Mouse (Mus musculus): ENCODE data around the gene 1700016K19Rik. TPM values are rescaled to one million over a fixed set of nuclear protein-coding genes. Genes with fewer than 3 reads are reported as not detected.

Gene 1700016K19Rik
- polyA plus RNA-seq, 1 experiment from 2014 or later = 1.6 TPM

GRCm38 (mm10) chr11:75984581-75984980 lies 15.1 kb upstream of the 1700016K19Rik start:
- Histone ChIP-seq H3K4me1 (ENCODE audit: insufficient read depth) (no peaks in the 10 kb centered on the region), H3K36me3 (ENCODE audit: insufficient read depth) (no peaks in the 10 kb centered on the region), H3K4me2 (no peak overlapping the region), H3K4me3 (ENCODE audit: low read depth, low read length) (no peak overlapping the region), H3K27me3 (ENCODE audit: insufficient read depth, low read length) (no peaks in the 10 kb centered on the region), H3K9ac (no peak overlapping the region), H3K27ac (ENCODE audit: low read depth) (no peak overlapping the region), H3K9me3 (ENCODE audit: low read depth, low read length) (no peaks in the 10 kb centered on the region; the same call in 1 of the 2 replicates)
- 35% methylated on average over 1 of the region's 1 CpGs for WGBS
- no peak for DNase-seq
- TF ChIP-seq CTCF (IDR thresholded peaks at IDR 0.05; ENCODE audit: low read depth) = no peak
- ATAC-seq (ENCODE audit: insufficient read depth) = no peak

GRCm38 (mm10) chr11:75985948-75986347 lies 13.8 kb upstream of the 1700016K19Rik start:
- no peak overlapping the region for H3K4me2 ChIP-seq
- no peaks in the 10 kb centered on the region; the same call in 1 of the 2 replicates for H3K9me3 ChIP-seq (ENCODE audit: low read depth, low read length)
- H3K27me3 ChIP-seq (ENCODE audit: insufficient read depth, low read length) = no peaks in the 10 kb centered on the region
- no peaks in the 10 kb centered on the region for H3K36me3 ChIP-seq (ENCODE audit: insufficient read depth)
- H3K9ac ChIP-seq = no peak overlapping the region
- no peak overlapping the region for H3K4me3 ChIP-seq (ENCODE audit: low read depth, low read length)
- TF ChIP-seq CTCF (IDR thresholded peaks at IDR 0.05; ENCODE audit: low read depth) = no peak
- no peak overlapping the region for H3K27ac ChIP-seq (ENCODE audit: low read depth)
- no peaks in the 10 kb centered on the region for H3K4me1 ChIP-seq (ENCODE audit: insufficient read depth)
- ATAC-seq (ENCODE audit: insufficient read depth) (no peak), DNase-seq (no peak)
- WGBS = 61% methylated on average over 7 of the region's 7 CpGs

- 68% methylated on average over 15 of the region's 15 CpGs for WGBS
- H3K27me3 ChIP-seq (ENCODE audit: insufficient read depth, low read length) = no peaks in the 10 kb centered on the region
- no peaks in the 10 kb centered on the region for H3K9me3 ChIP-seq (ENCODE audit: low read depth, low read length)
- H3K36me3 ChIP-seq (ENCODE audit: insufficient read depth) = no peaks in the 10 kb centered on the region
- no peak overlapping the region for H3K9ac ChIP-seq
- no peaks in the 10 kb centered on the region for H3K4me1 ChIP-seq (ENCODE audit: insufficient read depth)
- no peak overlapping the region for H3K4me3 ChIP-seq (ENCODE audit: low read depth, low read length)
- ATAC-seq (ENCODE audit: insufficient read depth) (no peak), DNase-seq (no peak)
- 0 out of 2 replicates have a peak, but pooled peaks have one; percentile 15 for TF ChIP-seq CTCF (IDR thresholded peaks at IDR 0.05; ENCODE audit: low read depth)
- H3K27ac ChIP-seq (ENCODE audit: low read depth) = no peak overlapping the region
- H3K4me2 ChIP-seq = no peak overlapping the region
Measured at GRCm38 (mm10) chr11:75990965-75991835, 8.5 kb upstream of the 1700016K19Rik start.

- Histone ChIP-seq H3K27me3 (ENCODE audit: insufficient read depth, low read length) (no peaks in the 10 kb centered on the region), H3K4me1 (ENCODE audit: insufficient read depth) (no peaks in the 10 kb centered on the region), H3K36me3 (ENCODE audit: insufficient read depth) (no peaks in the 10 kb centered on the region), H3K9me3 (ENCODE audit: low read depth, low read length) (no peaks in the 10 kb centered on the region), H3K4me2 (no peak overlapping the region), H3K4me3 (ENCODE audit: low read depth, low read length) (no peak overlapping the region), H3K9ac (no peak overlapping the region), H3K27ac (ENCODE audit: low read depth) (no peak overlapping the region)
- no peak for TF ChIP-seq CTCF (IDR thresholded peaks at IDR 0.05; ENCODE audit: low read depth)
- WGBS = 83% methylated on average over 8 of the region's 8 CpGs
- no peak for ATAC-seq (ENCODE audit: insufficient read depth)
- no peak for DNase-seq
Measured at GRCm38 (mm10) chr11:75991911-75992310, 7.8 kb upstream of the 1700016K19Rik start.

GRCm38 (mm10) chr11:75992481-75992880 lies 7.2 kb upstream of the 1700016K19Rik start:
- Histone ChIP-seq H3K36me3 (ENCODE audit: insufficient read depth) (no peaks in the 10 kb centered on the region), H3K4me3 (ENCODE audit: low read depth, low read length) (no peak overlapping the region), H3K27me3 (ENCODE audit: insufficient read depth, low read length) (no peaks in the 10 kb centered on the region), H3K4me1 (ENCODE audit: insufficient read depth) (no peaks in the 10 kb centered on the region), H3K27ac (ENCODE audit: low read depth) (no peak overlapping the region), H3K9ac (no peak overlapping the region), H3K9me3 (ENCODE audit: low read depth, low read length) (no peaks in the 10 kb centered on the region), H3K4me2 (no peak overlapping the region)
- DNase-seq = no peak
- no peak for ATAC-seq (ENCODE audit: insufficient read depth)
- WGBS = 81% methylated on average over 8 of the region's 8 CpGs
- TF ChIP-seq CTCF (IDR thresholded peaks at IDR 0.05; ENCODE audit: low read depth) = no peak

GRCm38 (mm10) chr11:75994357-75994756 lies 5.4 kb upstream of the 1700016K19Rik start:
- H3K9ac ChIP-seq = no peak overlapping the region
- H3K27ac ChIP-seq (ENCODE audit: low read depth) = no peak overlapping the region
- no peaks in the 10 kb centered on the region for H3K4me1 ChIP-seq (ENCODE audit: insufficient read depth)
- TF ChIP-seq CTCF (IDR thresholded peaks at IDR 0.05; ENCODE audit: low read depth) = no peak
- no peaks in the 10 kb centered on the region for H3K9me3 ChIP-seq (ENCODE audit: low read depth, low read length)
- H3K4me3 ChIP-seq (ENCODE audit: low read depth, low read length) = no peak overlapping the region
- no peak overlapping the region for H3K4me2 ChIP-seq
- H3K27me3 ChIP-seq (ENCODE audit: insufficient read depth, low read length) = no peaks in the 10 kb centered on the region
- DNase-seq (no peak), ATAC-seq (ENCODE audit: insufficient read depth) (no peak)
- WGBS = 48% methylated on average over 9 of the region's 9 CpGs
- no peaks in the 10 kb centered on the region for H3K36me3 ChIP-seq (ENCODE audit: insufficient read depth)

GRCm38 (mm10) chr11:76000701-76001100 lies 989 bp downstream of the 1700016K19Rik start:
- H3K27me3 ChIP-seq (ENCODE audit: insufficient read depth, low read length) = 0 out of 2 replicates have a peak, but pooled peaks cover 3% of the 10 kb centered on the region
- no peak overlapping the region for H3K27ac ChIP-seq (ENCODE audit: low read depth)
- H3K4me1 ChIP-seq (ENCODE audit: insufficient read depth) = no peaks in the 10 kb centered on the region
- no peak overlapping the region for H3K9ac ChIP-seq
- no peak overlapping the region for H3K4me2 ChIP-seq
- WGBS = 75% methylated on average over 5 of the region's 5 CpGs
- ATAC-seq (ENCODE audit: insufficient read depth) = no peak
- H3K9me3 ChIP-seq (ENCODE audit: low read depth, low read length) = no peaks in the 10 kb centered on the region
- H3K4me3 ChIP-seq (ENCODE audit: low read depth, low read length) = no peak overlapping the region
- no peak for TF ChIP-seq CTCF (IDR thresholded peaks at IDR 0.05; ENCODE audit: low read depth)
- no peaks in the 10 kb centered on the region for H3K36me3 ChIP-seq (ENCODE audit: insufficient read depth)
- DNase-seq = no peak

Measured in lung, embryonic 14.5 days (tissue).